Mouse (Mus musculus) heart, adult 9 months (tissue): ENCODE data around the gene Lzic.
A peak's percentile ranks its signal among the peaks of the same experiment; 100 is the strongest.
"Not testable (repeated sequence)": the region's sequence is repeated elsewhere in the genome, so short reads cannot be mapped to it uniquely, and the experiment has no call there.

Source experiments
- DNase-seq, 2 experiments: peaks; one replicate each; pipeline ENCODE4 v3.0.0; 2022; ENCODE audit warnings: low spot score in 2 of 2

Gene Lzic

DNA sequence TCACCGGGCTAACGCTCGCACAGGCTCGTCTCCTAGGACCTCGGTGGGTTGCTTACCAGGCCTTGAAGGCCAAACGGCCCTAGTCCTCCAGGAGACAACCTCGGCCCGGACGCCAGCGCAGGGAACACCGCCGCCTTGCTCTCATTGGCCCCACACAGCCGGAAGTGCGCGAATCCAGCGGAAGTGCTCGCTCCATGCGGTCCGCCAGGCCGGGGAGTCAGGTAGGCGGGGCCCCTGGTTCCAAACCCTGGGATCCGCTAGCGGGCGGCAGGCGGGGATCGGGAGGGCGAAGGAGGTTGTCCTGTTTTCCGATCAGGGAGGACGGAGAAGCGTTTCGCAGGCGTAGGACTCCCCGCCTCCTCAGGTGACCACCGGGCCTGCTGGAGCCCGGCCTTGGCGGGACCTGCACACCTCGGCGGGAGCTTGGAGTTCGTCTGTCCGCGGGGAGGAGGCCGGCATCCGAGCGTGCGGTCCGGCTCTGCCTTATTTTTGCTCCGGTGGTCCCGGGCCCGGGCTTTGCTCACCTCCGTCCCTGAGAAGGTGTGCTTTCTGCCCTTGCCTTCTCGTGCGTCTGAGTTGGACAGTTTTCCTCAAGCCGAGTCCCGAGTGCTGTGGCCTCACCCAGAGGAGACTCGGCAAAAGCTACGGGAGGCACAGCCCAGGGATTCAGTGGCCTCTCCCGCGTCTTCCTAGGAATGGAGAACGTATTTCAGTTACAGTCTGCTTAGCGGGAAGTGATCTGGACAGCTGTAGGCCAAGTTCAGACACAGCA is at the start of gene Lzic, which contains the start of gene Nmnat1:
TSS of gene Lzic (plus strand) at position 177 of the 772 bp plus-strand sequence.
TSS of gene Nmnat1 (minus strand) at position 150 of the 772 bp plus-strand sequence.
- peak; percentile 93 for DNase-seq

DNA sequence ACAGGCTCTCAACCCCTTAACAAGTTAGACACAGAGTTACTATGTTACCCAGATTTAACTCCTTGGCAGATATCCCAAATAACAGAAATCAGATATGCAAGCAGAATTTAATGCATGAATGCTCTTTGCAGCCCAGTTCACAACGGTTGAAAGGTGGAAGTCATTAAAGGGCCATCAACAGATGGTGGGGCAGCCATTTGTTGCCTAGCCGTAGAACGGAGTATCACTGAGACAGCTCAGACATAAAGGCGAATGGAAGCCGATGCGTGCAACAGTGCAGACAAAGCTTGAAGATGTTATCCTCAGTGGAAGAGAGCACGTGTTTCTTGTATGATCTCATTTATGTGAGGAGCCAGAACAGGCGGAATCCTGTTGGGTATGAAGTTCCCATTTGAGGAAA is 44.5 kb upstream of the Lzic start:
- DNase-seq: no peak

DNA sequence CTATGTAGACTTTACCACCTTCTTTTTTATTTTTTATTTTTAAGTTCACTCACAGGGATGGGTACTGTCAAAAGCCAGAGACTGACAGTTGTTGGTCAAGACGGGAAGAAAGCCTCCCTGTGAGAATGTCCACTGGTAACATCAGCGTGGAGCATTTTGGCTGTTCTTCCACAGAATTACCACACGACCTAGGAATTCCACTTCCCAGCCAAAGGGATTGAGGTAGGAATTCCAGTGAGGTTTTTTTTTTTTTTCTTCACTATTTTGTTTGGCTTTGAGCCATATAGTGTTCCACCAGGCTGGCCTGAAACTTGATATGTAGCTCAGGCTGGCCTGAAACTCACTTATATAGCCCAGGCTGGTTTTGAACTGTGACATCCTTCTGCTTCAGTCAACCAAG is 42.6 kb upstream of the Lzic start:
- DNase-seq: peak; percentile 34 to 42

DNA sequence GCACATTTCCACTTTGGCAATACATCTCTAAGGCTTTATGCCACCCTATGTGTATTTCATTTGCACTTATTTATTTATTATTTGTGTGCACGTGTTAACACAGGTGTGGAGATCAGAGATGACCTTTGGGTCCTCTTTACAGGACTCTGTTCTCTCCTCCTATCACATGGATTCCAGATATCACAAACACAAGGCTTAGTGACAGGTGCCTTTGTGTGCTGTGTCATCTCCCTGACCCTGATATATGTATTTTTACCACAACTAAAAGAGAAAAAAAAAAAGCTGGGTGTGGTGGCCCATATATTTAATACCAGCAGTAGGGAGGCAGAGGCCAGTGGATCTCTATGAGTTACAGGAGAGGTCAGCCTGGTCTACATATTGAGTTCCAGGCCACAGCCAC is 40.6 kb upstream of the Lzic start:
- no peak for DNase-seq

DNA sequence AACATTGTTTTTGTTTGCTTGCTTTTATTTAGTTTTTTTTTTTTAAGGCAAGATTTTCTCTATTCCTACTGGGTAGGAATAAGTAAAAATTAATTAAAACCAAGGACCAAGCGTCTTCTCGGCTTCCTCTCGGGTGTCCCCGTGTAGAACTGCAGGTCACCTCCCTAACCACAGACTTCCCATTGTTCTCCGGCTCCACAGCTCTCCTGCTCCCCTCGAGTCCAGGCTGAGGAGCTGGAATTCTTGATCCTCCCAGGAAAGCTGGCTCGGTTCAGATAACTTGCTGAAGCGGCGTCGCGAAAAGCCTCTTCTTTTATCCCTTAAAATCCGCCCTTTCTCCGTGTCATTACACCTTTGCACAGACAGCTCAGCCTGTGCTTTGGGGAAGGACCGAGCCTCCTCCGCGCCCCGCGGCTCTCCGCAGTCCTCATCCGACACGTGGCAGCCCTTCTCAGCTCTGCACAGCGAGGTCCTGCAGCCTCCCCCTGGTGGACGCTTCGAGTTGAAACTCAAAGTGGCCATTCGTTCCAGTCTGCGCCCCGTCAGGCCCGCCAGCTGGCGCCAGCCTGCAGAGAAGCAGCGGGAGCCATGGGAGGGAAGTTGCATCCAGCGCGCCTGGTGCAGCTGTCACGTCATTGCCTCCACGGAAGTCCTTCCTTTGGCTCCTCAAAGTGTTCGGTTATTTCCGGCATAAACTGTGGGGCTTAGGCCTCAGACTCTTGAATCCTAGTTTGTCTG is 39.9 kb upstream of the Lzic start:
- peak; percentile 90 to 91 for DNase-seq

DNA sequence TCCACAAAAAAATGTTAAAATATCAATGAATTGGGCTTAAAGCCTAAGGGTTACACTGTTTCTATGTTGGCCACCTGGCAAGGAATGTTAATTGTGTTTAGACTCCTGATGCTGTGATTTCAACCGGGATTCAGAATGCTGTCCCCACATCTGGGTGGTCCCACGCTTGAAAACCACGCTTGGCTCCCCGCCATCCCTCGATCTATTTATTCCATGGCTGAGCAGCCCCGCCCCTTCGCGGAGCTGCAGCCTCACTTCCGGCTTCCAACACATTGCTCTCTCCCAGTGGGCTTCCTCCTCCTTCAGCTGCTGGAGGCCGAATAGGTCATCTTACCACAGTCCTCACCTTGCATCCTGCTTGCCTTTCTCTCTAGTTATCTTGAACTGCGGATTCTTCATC is 39.2 kb upstream of the Lzic start:
- DNase-seq: peak in 1 of 2 experiments; percentile 41

DNA sequence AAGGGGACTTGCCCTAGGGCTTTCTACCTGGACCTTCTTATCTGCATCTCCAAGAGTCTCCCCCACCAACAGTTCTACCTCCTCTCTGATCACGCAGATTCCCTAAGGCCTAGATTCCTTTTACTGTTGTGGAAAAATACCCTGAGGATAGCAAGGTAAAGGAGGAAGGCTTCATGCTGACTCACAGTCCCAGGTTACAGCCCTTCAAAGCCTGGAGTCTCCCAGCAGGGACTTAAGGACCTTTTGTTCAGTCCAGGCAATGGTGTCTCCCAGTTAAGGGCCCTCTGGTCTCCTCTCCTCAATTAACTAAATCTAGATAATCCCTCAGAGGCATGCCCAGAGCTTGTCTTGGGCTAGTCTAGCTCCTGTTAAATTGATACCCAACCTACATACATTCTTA is 38.7 kb upstream of the Lzic start:
- no peak for DNase-seq

DNA sequence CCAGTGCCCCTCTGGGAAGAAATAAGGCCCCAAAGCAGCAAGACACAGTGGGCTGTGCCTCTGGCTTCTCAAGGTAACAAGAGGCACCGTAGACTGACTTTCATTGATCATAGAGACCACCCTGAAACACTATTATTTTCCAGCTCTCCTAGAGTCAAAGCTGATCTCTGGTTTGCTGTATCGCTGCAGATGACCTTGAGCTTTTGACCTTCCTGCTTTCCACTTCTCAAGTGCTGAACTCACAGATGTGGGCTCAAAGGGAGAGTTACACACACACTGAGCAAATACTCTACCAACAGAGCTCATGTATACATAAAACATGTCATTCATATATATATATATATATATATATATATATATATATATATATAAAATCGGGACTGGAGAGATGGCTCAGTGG is 34.4 kb upstream of the Lzic start:
- no peak for DNase-seq

DNA sequence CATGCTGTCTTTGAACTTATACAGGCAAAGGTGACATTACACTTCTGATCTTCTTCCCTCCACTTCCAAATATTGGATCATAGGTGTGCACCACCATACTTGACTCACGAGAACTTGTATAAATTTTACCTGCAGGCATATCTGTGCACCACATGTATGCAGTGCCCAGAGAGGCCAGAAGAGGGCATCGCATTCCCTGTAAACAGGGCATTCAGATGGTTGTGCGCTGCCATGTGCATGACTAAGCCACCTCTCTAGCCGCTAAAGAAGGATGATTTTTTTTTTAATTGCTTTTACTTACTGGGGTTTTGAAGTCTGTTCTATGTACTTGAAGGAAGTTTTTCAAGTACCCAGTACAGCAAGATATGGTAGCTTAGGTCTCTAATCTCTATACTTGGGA is 31.4 kb upstream of the Lzic start:
- no peak for DNase-seq

DNA sequence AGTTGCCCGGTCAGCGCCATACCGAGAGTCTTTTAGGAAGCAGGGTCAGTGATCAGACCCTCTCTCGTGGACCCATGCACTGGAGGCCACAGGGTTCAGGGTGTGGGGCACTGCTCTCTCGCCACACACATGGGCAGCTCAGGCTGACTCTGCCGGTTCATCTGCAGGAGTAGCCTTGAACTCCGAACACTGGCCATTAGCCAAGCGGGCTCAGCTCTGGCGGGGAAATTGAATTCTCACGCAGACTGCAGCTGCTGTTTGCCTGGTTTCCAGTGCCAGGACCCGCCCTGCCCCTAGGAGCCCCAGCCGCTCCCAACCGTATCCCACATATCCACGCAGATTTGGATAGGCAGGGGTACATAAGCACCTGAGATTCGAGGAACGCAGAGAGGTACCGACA is 30.8 kb upstream of the Lzic start:
- no peak for DNase-seq

DNA sequence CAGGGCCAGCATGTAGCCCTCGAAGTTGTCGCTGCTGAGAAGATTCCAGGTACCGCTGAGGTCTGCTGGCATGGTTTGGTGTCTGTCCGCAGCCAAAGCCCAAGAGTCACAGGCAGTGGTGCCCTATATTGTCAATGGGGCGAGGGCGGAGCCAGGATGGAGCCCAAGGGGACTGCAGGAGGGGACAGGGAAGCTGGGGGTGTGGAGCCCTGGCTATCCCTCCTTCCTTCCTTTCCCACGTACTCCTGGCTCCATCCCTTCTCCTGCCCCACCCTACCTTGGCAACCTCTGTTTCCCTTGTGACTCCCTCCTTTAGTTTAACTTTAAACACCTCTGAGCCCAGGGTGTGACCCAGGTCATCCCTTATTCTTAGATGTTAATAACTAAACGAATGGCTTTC is 30.1 kb upstream of the Lzic start, which contains the start of gene Rbp7:
TSS of gene Rbp7 (minus strand) at position 100 of the 400 bp plus-strand sequence.
- peak; percentile 27 to 65 for DNase-seq

DNA sequence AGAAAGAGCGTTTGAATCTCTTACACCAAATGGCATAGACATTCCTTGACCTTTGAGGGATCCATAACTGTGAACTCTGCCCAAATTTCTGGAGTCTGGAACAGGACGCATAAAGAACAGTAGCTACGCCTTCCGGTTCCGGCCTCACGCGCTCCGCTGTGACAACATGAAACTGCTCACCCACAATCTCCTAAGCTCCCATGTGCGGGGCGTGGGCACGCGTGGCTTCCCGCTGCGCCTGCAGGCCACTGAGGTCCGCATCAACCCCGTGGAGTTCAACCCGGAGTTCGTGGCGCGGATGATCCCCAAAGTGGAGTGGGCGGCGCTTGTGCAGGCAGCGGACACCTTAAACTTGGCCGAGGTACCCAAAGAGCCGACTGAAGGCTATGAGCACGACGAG is 27.9 kb upstream of the Lzic start:
- not testable (repeated sequence) for DNase-seq

DNA sequence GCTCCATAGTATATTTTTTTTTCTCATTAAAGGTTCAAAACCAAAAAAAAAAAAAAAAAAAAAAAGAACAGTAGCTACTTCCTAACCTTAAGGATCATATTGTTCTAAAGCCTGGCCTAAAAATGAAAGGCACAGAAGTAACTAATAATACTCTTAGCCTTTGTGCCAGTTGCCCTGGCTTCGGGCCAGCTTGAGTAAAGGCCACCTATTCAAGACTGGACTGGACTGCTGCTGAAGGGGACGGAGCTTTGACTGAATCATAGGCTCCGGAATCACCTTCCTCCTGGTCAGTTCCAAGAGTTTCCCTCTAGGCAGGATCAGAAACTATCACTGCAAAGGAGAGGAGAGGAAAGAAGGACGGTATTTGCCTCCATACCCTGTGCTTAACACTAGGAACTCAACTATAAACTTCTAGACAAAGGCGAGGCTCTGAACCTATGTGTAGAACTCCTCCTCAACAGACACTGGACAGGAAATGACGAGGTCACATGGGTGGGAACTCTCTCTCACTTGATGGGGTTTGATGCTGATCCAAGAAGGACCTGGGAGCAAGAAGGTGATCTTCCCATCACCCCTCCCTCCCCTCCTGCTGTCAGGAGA is 27.1 kb upstream of the Lzic start:
- peak; percentile 68 for DNase-seq

DNA sequence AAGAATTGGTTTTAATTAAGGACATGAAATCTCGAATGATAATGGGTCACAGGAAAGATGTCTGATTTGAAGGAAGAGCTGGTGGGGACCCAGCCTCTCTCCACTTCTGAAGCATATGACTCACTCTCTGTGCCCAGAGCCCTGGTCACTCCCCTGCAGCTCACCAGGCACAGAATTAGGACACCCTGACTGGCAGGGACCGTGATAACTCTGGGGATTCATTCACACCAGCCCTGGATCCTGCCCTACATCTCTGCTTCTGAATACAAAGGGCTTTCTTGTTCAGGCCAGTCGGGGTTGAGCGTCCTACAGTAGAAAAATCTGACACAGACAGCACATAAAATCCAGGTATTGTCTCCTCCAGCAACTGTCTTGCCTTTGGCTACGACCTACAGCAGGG is 26.5 kb upstream of the Lzic start:
- DNase-seq: no peak

DNA sequence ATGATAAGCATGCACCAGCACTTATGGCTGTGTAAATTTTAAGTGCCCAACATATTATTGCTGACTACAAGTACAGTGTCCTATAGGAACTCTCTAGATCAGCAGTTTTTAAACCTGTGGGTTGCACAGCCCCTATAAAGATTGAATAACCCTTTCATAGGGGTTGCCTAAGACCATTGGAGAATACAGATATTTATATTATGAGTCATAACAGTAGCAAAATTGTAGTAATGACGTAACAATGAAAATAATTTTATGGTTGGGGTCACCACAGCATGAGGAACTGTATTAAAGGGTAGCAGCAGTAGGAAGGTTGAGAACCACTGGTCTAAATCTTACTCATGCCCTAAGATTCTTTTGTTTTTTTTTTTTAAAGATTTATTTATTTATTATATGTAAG is 25.6 kb upstream of the Lzic start:
- DNase-seq: no peak

DNA sequence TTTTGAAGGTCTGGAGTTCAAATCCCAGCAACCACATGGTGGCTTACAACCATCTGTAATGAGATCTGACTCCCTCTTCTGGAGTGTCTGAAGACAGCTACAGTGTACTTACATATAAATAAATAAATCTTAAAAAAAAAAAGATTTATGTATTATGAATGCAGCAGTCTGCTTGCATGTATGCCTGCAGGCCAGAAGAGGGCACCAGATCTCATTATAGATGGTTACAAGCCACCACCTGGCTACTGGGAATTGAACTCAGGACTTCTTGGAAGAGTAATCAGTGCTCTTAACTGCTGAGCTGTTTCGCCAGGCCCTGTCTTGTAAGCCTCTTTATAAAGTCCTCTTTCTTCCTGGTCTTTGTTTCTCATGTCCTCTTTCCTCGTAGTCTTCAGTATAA is 24.6 kb upstream of the Lzic start:
- DNase-seq: not testable (repeated sequence)

DNA sequence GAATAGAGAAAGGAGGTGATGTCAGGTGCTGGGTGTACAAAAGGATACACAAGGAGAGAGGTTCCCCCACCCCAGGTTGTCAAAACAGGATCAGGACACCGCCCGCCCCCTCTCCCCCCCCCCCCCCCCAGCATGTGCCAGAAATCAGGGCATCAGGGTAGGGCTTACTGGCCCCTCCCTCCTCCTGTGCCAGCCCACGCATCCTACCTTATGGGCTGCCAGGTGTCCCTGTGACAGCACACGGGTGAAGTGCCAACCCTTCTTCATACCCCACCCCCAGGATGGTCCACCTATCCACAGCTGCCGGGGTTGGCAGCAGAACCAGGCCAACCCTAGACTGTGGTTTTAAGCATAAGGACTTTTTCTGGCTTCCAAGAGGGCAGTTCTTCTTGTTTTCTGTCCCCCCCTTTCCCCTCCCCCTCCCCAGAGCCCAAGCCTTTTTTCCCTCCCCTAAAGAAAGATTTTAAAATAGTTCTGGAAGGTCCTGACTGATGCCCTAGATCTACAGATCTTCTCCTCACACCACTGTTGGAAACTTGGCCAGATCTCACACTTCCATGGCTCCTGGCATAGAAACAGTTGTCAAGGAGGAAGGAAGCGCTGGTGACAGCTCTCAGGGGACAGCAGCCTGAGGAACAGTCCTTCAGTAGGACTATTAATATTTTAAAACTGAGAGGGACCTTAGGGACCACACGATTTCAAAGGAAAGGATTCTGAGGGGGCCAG is 23.3 kb upstream of the Lzic start:
- peak; percentile 43 to 59 for DNase-seq

DNA sequence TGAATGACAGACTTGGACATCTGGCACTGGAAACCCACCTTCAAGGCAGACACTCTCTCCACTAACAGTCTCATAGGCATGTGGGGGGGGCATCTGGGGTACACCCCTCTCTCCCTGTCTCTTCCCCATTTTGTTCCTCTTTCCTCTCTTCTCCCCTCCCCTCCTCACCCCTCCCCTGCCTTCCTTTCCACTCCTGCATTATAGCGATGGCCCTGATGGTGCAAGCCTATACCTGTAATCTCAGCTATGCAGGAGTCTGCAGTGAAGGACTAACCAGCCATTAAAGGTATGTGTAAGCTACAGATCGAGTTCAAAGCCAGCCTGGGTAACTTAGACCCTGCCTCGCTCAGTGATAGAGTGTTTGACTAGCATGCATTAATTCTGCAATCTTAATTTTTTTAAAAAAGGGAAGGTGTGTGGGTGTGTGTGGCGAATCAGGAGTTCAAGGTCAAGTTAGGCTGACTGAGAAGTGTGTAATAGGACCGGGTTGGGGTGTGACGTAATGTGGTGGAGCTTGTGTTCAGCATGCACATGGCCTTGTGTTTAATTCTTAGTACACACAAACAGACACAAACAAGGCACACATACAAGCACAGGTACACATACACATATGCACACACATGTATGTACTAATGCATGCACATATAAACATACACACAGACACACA is 22.6 kb upstream of the Lzic start:
- DNase-seq: no peak

DNA sequence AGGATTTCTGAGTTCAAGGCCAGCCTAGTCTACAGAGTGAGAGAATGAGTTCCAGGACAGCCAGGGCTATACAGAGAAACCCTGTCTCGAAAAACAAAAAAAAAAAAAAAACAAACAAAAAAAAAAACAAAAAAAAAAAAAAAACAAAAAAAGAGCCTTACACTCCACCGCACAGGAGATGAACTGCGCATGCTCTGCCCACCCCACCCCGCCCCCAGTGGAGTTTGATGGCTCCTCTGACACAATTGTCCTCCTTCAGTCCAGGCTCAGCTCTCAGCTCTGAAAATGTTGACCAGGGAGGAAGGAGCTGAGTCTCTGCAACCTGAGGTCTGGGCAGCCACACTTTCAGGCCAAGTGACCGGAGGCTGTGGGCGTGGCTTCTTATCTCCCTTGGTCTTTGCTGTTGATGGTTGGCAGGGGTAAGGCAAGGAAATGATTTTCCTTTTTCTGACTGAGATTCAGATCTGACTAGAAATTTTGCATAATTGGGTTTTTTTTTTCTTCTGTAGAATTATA is 21.5 kb upstream of the Lzic start:
- no peak for DNase-seq

DNA sequence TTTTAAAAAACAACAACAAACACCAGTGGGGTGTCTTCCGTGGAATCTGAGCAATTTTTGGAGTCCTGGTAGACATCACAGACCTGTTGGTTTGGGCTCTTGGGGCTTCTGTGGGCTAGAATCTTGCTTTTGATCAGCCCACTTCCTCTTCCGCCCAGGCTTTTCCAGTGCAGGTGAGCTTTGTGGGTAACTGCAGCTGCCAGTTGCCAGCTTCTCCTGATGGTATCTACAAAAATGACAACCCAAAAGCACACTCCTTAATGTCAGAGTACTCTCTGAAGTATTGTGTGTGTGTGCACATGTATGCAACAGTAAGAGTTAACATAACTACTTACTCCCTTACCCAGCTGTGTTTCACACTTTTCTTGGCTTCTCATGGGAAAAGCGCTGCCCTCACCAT is 15.5 kb upstream of the Lzic start:
- DNase-seq: no peak

DNA sequence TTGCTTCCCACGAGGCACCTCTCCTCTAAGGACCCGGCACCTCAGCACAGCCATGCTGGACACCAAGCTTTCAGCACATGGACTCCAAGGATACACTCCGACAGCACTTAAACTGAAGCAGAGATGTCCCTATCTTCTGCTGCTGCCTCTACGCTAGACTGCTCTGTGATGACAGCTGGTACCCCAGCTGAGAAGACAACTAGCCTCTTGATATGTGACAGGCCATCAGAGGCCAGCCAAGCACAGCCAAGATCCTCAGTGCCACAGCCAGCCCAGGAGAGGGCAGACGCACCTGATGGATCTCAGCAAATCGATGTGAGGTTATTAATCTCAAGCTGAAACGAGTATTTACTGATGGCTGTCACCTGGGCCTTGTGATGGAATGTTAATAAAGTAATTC is 9.9 kb upstream of the Lzic start:
- DNase-seq: no peak
